Mouse (Mus musculus): Measurements from ENCODE around the gene Bicral.
A peak's percentile ranks its signal among the peaks of the same experiment; 100 is the strongest.
"Not testable (repeated sequence)": the region's sequence is repeated elsewhere in the genome, so short reads cannot be mapped to it uniquely, and the experiment has no call there.

Gene Bicral

DNA sequence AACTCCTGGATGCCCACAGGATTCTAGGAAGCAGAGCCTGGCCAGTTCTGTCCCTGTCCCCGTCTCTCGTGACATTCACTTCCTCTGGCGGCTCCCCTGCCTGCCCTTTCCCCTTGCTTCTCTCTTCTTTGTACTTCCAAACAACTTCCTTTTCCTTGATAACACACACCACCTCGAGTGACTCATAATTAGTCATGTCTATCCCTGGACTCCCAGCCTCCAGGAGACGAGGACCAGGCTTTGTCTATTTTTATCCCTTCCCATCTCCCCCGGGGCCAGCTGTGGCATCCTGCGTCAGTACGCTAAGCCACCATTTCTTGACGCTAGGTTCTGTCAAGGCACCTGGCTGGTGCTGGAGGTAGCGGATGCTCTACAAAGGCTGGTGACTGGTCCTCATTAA is 15.9 kb upstream of the Bicral start:
- peak; percentile 48 to 54 for DNase-seq

DNA sequence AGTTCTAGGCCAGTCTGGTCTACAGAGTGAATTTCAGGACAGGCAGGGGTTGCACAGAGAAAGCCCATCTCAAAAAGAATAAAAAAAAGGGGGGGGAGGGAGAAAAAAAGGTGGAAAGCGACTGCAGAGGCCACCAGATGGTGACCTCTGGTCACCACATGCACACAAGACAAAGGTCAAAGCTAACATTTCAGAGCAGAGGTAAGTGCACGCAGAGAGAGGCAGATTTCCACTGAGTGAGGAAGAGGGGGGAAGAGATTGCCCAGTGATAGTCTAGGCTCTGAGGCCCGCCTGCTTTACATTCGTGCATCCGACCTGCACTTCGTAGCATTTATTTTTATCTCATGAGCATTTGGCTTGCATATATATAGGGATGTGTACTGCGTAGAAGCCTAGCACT is 14.5 kb upstream of the Bicral start:
- no peak for DNase-seq

DNA sequence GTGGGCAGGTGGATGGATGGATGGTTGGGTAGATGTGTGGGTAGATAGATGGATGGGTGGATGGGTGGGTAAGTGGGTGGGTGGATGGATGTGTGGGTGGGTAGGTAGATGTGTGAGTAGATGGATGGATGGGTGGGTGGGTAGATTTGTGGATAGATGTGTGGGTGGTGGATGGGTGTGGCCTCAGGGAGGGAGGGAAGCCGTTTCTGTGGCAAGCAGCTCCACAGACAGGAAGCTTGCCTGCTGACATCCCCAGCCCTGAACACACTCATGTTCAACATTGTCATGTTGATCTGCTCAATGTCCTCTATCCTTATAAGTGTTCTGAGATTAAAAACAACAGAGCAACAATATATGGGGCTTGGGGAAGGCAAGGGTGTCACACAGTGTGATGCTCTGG is 12.6 kb upstream of the Bicral start:
- no peak for DNase-seq

DNA sequence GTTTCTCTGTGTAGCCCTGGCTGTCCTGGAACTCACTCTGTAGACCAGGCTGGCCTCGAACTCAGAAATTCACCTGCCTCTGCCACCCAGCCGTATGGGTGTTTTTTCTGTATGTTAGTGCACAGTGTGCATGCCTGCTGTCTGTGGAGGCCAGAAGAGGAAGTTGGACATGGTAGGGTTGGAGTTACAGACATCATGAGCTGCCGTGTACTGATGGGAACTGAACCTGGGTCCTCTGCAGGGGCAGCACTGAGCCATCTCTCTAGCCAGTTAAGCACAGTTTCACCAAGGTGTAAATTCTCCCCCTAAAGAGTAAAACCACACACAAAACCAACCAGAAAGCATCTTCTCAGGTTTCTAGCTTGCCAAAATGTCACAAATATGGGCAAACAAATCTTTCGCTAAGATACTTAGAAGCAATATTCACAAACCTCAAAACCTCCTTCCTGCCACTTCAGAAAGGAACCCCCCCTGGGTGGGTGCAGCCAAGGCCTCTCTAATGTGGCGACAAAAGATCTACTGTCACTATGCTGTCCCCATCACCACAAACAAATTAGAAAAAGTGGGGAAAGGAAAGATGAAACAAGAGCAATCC is 12.0 kb upstream of the Bicral start:
- no peak for DNase-seq

DNA sequence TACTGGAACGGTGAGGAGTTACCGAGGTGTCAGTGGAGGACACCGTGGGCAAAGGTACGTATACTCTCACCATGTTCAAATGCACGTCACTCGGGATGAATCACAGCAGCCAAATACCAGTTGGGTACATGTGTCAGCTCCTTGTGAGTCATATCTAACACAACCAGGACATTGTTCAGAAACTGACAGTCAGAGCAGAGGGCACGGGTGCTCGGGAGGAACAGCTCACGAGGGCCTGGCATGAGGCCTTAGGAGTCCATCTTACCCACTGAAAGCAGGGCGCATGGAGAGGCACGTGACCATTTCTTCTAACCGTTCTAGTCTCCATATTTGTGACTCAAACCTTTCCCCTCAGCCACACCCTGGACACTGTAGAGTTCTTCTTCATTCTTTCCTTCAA is 8.6 kb upstream of the Bicral start:
- DNase-seq, result no peak

DNA sequence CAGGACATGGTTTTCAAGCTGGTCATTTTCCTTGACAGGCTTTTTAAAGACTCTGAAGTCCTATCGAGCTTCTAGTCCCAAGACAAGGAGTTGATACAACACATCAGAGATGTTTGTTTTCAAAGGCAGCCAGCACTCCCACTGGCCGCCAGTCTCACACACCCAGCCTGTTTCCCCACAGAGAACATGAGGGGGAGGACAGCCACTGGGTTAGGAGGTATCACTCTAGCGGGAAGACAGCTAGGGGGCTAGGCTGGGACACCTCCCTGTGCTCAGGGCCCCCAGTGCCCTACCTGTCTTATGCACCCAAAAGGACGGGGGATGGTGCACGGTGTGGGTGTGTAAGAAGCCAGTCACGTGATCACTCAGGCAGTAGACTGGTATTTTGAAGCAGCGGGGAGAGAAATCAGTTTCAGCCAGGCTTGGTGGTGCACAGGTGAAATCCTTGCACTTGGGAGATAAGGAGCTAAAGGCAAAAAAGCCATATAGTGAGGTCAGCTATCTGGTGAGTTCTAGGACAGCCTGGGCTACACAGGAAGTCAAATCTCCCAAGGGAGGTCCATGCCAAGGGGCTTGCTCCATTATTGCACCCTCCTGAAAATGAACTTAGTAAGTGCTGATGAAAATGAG is 6.4 kb upstream of the Bicral start:
- DNase-seq, result no peak

DNA sequence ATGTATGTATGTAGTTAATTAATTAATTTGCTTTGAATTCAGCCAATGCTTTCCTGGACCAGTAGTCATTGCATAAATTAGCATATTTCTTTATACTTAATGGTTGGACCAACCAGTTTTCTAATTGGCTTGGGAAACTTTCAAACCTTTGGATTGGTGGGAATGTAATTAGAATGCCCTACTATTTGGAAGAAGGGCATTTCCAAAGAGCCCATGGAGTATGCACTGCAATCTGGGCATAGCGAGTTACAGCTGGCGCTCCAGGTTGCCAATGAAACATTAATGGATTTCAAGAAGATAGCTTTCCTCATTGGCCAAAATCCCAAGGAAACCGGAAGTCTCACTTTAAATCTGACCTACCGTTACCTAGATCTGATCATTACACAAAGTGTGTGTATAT is 1.8 kb upstream of the Bicral start:
- no peak for DNase-seq

DNA sequence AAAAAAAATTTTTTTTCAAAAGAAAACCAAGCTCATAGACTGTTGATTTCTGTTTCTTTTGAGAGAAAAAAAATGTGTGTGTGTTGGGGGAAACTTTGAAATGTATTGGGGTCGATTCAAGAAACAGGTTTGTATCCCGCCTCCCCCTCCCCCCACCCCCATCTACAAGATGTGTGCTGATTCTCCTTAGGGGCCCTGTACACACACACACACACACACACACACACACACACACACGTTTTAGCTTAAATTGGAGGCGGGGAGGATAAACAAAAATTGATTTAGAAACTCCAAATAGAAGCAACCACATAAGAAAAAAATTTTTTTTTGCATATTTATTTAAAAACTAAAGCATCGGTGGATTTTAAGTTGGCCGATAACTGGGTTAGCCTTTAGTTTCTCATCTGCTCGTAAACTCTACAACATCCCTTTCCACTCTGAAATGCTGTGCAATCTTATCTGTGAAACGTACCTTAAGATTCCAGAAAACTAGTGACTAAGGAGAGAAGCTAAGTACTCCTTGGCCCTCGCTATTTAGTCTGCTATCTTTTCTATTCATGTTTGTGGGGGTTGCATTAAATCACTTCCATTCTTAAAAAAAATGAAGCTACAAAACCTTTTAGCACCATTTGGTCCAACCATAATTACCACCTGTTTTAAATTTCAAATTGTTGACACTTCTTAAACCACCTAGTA is 615 bp upstream of the Bicral start:
- no peak for DNase-seq

DNA sequence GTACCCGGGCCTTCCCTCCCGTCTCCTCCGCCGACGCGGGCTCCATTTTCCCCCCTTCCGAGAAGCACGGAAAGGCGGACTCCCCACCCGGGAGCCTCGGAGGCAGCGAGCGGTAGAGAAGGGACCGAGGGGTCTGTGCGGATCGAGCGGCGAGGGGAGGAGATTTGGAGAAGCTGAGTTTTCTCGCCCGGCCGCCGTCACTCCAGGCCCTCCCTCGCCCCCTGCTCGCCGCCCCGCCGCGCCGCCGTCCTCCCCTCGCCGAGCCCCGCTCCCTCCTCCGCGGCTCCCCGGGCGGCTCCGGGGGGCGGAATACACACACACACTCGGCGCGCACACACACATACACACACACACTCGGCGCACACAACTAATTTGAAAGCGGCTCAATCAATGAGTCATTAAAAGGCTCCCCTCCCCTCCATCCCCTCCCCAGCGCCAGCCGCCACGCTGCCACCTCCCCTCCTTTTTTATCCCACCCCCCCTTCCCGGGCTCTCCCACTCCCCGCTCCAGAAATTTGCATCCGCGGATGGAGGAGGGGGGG is 850 bp downstream of the Bicral start:
- peak; percentile 82 to 83 for DNase-seq

DNA sequence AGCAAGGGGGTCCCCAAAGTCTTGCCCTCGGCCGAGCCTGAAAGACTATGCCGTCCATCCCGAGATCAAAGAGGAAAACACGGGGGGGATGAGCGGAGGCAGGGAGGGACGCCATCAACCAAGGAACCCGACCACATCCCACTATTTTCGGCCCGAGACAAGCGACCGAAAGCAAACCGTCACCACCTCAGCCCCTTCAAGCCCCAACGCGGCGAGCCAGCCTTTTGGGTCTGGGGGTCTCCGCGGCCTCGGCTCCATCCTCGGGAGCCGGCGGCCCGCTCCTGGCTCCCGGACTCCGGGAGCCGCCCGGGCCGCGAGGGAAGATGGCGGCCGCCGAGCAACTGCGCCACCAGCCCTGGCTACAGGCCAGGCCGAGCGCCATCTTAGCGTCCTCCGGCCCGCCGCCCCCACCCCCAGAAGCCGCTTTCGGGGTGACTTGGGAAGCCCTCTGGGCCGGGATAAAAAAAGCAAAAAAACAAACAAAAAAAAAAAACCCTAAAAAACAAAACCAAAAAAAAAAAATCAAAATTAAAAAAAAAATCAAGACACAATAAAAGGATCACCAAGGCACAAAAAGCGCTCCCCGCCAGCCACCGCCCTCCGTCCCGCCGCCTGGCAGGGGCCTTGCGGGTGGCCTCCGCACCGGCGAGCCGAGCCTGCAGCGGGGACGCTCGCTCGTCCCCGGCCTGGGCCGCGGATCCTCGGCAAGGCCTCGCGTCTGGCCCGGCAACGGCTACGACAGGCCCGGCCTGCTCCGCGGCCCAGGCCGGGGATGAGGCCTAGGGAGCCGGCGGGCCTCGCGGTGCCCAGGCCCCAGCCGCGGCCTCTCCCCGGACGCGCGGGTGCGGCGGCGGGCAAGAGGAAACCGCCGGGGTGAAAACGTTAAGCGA is 1.6 kb downstream of the Bicral start:
- DNase-seq, result peak; percentile 77 to 81

DNA sequence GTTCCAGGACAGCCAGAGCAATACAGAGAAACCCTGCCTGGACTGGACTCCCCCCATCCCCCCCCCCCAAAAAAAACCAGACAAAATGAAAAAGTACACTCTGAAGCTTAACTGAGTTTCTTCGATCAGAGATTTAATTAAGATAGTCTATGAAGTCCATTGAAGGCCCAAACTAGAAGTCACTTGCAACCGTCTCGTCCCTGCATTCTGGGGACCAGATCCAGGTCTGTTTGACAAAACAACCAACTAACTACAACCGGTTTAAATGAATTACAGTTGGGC is 2.2 kb downstream of the Bicral start:
- DNase-seq, result no peak

DNA sequence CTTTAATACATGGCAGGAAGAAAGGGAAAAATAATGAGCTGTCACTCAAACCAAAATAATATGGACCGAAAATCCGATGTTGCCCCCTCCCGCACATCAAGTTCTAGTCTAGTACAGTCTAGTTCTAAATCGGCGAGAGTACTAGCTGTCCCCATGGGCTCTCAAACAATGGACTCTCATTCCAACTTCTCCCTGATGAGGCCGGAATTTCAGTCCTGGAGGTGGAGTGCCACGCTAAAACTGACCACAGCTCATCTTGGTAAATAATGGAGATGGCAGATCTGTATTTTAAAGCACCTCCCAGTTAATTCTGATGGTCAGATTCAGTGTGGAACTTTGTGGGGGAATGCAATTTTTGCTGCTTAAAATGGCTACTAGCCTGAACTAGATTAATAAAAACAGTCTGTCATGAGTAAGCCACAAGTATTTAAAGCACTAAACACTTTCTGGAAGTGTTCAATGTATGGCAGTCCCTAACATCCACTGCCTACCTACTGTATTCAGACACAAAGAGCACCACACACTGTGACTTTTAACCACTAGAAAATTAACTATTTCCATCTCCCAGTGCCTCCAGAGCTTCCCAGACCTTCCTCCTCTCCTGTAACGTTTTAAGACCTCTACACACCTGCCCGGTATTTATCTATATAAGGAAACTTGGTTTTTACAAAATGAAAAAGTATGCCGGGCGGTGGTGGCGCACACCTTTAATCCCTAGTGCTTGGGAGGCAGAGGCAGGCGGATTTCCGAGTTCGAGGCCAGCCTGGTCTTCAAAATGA is 2.8 kb downstream of the Bicral start:
- DNase-seq, result no peak

DNA sequence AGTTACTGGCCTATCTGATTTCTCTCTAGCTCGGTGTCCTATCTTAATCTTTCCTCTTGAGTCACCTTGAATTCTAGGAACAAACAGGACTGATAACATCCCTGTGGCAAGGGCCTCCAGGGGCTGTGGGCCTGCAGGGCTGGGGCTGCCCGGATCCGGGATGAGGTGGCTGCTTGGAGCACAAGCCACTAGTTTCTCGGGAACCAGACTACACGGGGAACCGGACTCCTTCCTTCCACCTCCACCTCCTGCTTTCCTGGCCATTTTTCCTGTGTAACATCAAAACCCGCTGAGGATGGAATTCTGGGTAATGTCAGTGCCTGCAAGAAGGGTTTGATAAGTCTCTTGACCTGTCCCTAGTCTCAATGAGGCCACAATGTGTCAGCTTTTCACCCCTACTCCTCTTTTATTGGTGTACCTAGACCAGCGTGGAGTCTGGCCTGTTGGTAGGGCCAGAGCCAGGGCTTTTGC is 3.6 kb downstream of the Bicral start:
- DNase-seq, result no peak

DNA sequence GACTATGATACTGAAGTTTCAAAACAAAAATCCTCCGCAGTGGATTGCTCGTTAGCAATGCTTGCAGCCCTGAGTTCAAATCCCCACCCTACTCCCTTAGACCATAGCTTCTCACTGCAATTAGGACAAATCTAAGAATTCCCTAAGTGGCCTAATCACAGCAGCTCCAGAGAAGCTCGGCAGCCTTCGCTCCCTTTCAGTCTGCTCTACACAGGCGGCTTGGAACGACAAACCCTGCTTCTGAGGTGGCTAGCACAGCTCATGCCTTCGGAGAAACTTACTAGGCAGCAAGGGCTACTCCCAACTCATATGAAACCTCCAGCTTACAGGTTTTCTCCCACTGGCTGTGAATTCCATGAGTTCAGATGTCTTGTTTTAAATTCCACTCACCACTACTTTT is 4.2 kb downstream of the Bicral start:
- DNase-seq, result no peak

DNA sequence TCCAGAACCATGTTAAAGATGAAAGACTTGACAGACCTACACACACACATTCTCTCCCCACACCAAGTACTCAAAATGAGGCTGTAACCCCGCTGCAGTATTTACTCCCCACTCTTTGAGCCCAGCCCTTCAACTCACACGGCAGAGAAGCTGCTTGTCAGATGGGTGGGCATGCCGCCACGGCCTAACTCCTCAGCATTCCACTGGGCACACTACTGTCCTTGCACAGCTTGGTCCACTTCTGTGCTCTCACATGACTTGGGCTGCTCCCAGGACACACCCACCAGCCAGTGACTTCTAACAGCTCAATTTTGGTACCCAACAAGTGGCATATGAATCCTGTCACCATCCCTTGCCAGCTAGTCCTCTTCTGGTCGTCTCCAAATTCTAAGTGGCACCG is 5.0 kb downstream of the Bicral start:
- DNase-seq, result peak; percentile 78 to 84

DNA sequence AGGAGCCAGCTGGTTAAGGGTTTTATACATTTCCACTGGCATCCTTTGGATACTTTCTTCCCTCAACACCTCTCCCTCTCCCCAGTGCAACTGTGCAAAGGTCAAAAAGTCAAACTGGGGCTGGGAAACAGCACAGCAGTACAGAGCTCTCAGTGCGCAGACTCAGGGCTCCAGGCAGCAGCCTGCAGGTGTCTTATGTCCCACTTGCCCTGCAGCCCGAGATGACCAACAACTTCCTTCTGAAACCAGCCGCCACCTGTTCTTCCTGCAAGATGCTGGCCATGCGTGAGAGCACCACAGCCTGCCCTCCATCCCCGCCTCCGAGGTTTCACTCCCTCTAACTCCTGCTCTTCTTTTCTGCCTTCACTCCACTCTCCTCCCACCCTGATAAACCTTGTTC is 5.6 kb downstream of the Bicral start:
- DNase-seq, result peak; percentile 32 to 42

DNA sequence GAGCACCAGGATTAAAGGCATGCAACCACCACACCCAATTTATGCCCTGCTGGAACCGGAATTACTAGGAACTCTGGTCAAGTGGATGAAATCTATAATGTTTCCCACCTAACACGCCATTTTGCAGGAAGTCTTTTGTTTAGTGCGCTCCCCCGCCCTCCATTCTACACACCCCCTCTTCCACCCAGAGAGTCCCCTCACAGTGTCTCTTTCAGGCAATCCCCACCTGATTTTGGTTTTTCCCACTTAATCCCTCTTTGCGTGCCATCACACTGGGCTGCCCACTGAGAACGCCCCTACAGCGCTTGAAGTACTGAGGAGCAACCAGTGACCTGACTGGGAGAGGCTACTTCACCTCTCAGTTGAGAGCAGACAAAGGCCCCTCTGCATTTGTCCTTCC is 11.1 kb downstream of the Bicral start:
- no peak for DNase-seq

DNA sequence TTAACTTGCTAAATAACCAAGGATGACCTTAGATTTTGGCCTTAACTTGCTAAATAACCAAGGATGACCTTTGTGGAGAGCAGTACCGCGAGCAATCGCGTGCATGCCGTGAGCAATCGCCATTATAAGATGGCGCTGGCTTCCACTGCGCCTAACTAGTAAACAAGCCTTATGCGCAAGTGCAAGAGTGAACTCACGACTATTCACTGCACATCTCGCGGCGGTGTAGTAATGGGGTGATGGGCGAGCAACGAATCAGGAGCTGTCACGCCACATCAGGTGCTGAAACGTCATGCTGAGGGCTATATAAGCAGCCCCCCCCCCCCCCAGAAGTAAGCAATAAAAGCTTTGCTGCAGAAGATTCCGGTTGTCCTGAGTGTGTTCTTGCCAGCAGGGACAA is 11.7 kb downstream of the Bicral start:
- not testable (repeated sequence) for DNase-seq

DNA sequence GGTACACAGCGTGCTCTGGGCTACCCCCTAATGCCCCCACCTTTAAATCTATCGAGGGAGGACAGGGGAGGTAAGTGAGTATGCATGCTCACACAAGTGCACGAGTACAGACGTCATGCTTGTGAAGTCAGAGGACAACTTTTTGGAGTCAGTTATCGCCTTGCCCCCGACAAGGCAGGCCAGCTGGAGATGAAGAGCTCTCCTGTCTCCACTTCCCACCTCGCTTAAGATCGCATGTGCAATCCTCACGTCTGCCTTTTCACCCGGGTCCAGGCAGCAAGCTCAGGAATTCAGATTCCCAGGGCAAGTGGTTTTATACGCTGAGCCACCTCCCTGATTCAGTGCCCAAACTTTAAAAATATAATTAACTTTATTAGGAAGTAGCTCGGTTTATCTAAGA is 13.0 kb downstream of the Bicral start:
- no peak for DNase-seq

DNA sequence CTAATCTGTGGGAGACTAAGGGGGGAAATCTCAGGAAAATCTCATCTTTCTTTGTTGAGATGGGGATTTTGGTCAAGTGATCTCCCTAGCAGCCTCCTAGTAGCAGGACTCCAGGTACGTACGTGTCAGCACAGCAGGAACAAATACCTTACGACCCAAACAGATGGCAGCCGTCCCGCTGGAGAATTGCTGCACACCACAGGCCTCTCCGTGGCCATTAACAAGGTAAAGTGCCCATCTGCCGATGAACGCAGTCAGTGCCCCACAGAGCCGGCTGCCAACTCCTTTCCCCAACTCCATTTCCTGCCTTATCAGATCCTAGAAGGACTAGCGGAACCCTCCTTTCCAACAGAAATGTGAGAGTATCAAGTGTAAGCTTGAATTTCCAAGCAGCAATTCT is 13.5 kb downstream of the Bicral start:
- no peak for DNase-seq

DNA sequence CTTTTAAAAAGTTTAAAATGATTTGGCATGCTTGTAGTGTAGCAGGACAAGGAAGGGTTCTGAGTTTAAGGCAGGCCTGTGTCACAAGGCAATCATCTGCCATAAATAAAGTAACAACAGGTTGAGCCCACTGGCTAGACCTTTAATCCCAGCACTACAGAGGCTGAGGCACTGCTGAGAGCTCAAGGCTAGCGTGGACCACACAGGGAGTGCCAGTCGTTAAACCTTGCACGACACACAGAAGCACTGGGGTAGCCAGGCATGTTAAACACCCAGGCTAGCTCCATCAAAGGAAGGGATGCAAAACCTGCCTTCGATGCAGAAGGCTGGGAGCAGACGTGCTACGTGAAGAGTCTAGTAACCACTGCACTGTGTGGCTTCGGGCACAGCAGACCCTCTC is 14.6 kb downstream of the Bicral start:
- DNase-seq, result no peak

DNA sequence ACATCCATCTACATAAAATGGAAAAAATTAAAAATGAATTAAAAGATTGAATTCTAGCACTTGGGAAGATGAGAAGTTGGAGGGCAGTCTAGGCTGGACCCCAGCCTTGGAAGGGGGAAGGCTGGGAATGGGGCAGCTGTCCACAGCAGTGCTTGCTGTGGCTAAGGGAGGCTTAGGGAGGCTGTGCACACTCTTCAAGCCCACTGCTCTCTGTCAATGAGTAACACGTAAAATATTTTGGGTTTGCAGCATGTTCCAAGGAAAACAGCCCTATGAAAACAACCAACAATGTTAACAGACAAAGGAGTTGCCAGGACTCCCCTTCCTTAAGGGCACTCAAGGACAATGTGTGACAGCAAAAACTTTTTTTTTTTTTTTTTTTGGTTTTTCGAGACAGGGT is 15.3 kb downstream of the Bicral start:
- no peak for DNase-seq
